Mouse (Mus musculus) lung, postnatal 14 days (tissue): ENCODE measurements around the gene Pold1.

Experiments
- DNase-seq: peaks from one replicate; pipeline ENCODE4 v3.0.0; 2021

Gene Pold1

DNA sequence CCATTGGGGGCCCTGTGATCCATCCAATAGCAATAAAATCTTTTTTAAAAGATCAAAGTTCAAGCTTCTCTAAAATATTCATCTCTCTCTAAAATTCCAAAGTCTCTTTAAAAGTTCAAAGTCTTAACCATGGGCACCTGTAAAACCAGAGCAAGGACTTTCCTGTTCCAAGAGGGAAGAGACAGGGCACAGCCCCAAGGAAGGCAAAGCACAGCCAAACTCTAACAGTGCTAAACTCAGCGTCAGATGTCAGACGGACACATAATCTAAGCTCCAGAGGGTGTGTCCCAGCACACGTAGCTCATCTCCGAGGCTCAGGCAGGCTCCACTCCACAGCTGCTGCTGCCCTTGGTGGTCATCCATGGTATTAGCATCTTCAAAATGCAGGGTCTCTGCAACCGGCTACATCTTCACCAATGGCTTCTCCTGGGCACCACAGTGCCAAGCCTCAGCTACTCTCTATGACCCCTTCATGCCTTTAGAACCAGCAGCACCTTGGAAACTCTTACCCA, 27.7 kb upstream of the Pold1 start:
- no peak for DNase-seq

DNA sequence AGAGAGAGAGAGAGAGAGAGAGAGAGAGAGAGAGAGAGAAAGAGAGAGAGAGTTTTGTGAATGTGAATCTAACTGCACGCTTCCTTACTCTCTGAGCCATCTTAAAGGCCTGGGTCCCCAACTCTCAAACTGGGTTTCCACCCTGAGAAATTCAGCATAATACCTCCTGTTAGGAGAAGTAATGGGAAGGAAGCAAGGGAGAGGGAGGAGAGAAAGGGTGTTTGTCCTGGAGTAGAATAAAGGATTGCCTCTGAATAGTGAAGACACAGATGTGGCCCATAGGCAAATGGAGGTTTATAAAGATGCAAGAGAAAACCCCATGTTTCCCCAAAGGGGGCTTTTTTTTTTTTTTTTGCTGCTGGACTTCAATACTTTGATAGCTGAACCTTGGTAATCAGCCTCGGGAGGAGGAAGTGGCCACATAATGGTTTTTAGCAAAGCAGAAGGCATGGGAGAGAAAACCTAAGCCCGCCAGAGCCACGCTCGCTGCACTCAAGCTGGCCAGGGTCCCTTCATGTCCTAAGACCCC, 24.4 kb upstream of the Pold1 start:
- DNase-seq = no peak

DNA sequence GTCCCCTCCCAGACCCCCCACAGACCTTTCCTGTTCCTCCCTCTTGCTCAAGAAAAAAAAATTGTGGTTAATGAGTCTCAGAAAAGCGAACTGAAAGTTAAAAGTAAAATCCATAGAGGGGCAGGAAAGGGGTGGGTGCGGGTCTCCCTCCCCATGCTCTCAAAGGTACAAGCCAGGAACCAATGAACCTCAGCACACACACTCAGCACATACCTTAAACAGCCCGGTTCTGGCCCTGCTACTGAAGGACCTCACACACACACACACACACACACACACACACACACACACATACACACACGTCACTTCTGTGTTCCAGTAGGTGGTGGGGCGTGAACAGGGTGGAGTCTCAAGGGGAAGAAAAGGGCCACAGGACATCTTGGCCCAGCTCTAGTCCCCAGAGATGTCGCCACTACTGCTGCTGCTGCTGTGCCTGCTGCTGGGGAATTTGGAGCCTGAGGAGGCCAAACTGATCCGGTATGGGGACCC, 23.6 kb upstream of the Pold1 start, which contains the start of gene Napsa:
TSS of gene Napsa (plus strand) at position 168 of the 489 bp plus-strand sequence.
- DNase-seq = peak; percentile 66

DNA sequence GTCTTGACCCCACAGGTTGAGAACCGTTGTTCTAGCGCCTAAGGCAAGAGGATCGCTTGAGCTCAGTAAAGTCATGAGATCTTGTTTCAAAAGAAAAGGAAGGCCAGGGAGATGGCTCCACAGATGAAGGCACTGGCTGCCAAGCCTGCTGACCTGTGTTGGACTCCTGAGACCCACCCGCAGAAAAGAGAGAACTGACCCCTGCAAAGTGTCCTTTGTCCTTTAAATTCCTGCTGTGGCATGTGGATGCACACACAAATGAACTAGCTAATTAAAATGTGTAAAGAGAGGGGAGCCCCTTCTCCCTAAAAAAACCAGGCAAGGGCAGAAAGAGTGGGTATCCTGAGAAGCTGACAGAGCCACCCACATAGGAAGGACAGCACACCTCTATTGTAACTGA, 23.2 kb upstream of the Pold1 start:
- DNase-seq = no peak

DNA sequence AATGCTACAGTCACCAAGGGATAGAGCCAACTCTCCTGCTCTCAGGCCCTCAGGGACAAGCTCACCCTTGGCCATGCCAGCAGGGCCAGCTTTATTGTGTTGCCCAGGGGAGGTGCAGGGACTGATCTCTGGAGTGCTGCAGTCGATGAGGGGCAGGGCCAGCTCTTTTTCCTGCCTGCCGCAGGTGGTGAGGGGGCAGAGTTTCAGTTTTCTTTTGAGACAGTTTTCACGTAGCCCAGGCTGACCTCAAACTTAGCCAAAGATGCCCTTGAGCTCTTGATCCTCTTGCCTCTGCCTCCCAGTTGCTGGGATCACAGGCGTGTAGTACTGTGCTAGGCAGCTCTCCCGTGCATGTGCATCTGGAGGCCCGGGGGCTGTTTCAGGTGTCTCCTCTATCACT, 22.3 kb upstream of the Pold1 start:
- DNase-seq = no peak

DNA sequence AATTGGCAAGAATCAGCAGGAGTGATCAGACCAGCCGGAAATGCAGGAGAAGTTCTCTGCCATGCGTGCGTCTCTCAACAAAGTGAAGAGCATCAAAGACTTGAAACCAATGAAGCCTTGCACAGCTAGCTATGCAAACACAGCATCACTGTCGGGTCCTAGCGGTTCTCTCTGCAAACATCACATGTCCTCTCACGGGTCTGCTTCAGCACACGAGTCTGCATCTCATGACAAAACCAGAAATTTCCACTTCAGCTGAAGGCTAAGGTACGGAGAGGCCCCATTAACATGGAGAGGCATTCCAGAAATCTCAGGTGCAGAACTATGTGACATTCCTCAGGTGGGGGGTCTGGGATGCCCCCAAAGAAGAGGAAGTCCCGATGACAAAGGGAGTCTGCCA, 20.2 kb upstream of the Pold1 start:
- DNase-seq = no peak

DNA sequence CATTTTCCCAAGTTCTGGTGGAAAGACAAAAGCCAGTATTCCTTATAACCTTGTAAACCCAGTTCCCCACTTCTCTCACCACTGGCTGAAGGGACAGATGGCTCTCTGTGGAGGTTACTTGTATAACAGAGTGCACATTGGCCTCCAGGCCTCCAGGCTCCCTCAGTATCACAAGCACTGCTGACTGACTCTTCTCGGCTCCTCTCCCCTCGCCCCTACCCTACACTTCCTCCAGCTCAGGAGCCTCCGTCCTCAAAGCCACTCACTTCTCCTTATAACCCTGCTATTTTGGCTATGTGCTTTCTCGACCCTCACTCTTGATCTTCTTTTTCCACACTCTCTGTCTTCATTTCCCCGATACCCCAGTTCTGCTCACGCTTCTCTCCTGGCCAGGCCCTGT, 16.8 kb upstream of the Pold1 start:
- no peak for DNase-seq

DNA sequence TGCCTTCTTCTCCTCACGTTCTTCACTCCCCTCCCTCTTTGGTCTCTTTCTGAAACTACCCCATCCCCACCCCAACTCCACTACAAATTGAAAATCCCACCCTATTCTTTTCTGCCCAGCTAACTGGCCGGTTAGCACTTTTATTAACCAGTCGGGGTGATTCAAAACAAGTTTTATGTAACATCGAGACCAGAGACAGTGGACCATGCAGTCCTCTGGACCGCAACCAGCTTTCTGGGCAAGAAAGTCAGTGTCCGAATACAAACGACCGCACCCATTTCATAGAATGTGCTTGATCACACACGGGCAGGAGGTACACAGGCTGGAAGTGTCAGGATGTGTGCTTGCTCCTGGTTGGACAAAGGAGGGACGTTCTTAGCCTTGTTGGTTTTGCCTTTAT, 15.8 kb upstream of the Pold1 start:
- no peak for DNase-seq

DNA sequence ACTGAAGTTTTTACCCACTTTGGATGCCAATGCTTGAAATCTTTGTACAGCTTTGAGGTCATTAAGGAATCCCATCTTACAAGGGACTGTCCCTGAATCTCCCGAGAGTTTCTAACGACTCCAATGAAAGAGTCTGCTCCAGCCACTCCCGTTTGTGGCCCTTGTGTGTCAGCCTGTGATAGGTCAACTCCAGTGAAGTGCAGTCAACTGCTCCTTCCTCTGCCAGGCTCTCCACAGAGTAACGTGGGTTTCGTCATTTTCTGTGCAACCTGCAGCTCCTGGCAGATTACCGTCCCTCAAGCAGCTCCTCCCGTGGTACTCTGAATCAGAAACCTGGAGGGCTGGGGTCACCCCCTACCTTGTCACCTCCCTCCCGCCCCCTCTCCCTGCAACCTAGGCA, 14.6 kb upstream of the Pold1 start:
- DNase-seq = no peak

DNA sequence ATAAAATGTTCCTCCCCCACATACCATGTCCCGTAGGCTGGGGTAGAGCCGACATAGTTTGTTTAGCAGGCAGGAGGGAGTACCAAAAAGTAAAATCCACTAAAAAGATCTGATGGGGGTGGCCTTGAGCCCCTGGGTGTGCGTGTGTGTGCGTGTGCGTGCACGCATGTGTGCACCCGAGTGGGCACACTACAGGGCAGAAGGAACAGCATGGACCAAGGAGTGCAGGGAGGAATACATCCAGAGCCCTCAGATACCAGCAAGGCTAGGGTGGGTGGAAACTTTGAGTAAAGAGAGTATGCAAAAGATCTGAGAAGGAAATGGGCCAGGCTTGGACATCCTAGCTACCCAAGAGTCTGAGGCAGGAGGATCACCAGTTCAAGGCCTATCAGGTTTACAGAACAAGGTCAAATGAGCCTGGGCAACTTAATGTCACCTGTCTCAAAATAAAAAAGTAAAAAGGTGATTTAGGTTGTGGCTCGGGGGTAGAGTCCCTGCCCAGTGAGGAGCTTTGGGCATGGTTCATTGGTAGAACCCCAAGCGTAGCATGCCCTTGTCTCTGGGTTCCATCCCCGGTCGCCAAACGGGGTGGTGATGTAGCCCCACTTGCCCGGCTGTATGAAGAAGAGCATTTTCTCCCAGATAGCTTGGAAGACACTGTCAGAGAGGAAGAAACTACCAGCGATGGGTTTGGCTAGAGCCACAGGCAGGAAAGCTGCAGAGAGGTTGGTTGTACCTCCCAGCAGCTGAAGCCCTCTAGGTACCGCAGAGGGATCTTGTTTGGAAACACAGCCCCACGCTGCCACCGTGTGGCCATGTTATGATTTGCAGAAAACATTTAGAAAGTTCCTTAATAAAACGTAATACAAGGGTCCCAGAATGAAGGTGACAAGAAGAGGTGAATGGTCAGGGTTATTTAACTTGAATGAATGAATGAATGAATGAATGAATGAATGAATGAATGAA, 12.1 kb upstream of the Pold1 start:
- DNase-seq = peak; percentile 88

DNA sequence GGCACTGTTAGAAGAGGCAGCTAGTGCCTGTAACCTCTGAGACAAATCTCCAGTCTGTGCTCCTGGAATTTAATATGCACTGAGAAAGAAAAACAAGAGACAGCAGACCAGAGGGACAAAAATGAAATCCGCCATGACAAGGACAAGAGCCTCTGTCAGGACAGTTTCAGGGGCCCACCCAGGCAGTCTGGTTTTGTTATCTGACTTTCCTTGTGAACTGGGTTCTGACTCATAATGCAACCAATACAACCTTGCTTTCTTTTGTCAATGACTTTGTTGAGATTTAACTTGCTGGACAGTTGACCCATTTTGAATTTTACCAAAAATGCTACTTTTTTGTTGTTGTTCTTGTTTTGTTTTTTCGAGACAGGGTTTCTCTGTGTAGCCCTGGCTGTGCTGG, 9.0 kb upstream of the Pold1 start:
- no peak for DNase-seq

DNA sequence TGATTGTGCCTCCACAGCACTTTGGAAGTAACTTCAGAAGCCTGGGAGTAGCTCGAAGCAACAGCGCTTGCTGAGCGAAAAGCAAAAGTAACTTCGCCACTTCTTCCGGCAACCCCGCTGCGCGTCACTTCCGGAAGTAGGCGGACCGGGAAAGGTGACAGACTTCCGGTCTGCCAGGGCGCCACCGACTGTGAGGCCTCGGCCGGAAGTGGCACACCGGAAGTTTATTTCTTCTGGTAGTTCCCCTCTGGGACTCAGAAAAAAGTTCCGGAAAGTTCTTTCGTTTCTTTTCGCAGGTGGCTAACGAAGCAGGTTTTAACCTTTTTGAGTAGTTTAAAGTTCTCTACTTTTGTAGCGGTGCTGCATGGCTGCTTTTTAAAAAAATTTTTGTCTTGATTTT, 5.2 kb upstream of the Pold1 start, which contains the start of gene Nr1h2:
TSS of gene Nr1h2 (minus strand) at position 126 of the 400 bp plus-strand sequence.
- peak; percentile 98 for DNase-seq

DNA sequence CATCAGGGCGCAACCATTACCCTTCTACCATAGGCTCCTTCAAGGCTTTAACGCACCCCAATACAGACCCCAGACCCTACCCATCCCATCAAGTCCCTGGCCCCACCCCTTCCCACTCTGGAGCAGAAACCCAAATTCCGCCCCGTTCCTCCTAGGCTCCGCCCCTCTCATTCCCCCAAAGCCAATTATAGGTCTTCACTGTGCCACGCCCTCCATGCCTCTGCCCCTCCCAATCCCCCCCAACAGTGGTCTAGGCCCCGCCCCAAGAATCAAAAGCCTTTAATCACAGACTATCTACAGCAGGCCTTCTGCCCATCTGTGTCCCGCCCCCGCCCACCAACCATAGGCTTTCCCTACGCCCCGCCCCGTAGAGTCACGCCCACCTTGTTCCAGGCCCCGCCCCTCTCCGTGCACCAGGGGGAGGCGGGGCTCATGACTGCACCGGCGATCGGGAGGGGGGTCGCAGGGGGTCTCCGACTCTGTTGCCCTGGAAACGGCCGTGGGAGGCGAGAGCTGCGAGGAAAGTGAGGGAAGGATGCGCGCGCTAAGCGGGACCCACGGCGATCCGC, 4.6 kb upstream of the Pold1 start:
- DNase-seq = peak; percentile 85

DNA sequence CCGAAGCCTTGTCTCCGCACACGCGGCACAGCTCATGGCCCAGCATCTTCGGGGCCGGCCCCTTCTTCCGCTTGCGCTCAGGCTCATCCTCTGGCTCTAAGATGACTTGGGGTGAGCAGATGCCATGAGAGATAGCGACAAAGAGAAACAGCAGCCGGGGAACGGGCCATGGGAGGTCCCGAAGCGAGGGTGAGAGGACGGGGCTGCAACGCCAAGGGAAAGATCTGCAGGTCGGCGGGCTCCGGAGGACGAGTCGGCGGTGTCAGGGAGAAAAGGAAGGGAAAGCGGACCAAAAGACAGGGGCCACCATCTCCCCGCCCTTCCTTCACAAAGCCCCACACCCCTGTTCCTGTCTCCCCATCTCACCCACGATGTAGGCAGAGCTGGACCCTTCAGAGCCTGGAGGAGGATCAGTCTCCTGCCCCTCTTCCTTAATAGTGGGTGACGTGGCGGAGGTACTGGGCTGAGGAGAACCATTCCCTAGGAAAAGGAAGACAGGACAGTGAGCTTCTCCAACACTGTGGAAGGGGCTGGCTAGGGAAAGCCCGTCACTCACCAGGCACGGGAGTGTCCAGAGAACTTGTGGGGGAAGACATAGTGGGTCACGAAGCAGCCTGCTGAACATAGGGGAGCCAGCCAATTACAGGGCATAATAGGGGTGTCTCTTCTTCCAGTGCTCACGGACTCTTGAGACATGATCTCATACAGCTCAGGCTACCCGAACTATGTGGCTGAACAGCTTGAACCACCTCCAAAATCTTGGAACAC, 3.7 kb upstream of the Pold1 start:
- no peak for DNase-seq

DNA sequence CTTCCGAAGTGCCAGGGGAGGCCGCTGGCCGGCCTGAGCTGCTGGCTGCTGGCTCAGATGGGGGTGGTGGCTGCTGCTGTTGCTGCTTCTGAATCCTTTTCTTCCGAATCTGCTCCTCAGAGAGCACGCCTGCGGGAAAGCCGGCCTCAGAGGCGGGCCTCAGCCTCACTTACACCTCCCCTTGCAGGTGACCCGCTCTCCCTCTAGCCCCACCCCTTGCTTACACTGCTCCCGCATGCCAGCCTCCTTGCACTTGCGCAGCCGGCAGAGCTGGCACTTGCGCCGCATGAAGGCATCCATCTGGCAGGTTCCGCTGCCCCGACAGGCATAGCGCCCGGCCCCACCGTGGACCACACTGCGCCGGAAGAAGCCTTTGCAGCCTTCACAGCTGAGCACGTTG, 3.1 kb upstream of the Pold1 start:
- DNase-seq = no peak

DNA sequence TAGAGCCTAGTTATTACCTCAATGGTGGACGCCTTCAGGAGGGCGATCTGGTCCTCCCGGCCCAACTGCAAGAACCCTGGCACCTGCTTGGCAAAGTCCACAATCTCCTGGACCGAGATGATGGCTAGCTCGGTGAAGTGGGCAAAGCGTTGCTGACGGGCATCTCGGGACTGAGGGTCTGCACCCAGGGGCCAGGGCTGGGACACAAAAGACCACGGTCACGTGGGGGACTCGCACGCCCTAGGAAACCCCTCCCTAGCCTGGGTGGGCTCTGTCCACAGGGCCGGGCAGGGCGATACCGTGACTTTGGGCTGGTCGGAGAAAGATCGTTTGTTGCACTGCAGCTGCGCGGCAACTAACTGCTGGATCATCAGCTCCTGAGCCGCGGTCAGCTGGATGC, 2.7 kb upstream of the Pold1 start:
- no peak for DNase-seq

DNA sequence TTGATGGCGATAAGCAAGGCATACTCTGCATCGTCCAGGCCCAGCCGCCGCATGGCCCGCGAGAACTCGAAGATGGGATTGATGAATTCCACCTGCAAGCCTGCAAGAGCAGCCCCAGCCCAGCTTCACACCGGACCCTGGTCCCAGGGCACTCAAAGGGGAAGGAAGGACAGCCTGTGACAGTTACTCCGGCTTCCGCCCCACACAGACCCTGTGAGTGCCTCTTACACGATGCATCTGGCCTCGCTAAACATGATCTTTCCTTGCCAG, 1.7 kb upstream of the Pold1 start:
- DNase-seq = no peak

DNA sequence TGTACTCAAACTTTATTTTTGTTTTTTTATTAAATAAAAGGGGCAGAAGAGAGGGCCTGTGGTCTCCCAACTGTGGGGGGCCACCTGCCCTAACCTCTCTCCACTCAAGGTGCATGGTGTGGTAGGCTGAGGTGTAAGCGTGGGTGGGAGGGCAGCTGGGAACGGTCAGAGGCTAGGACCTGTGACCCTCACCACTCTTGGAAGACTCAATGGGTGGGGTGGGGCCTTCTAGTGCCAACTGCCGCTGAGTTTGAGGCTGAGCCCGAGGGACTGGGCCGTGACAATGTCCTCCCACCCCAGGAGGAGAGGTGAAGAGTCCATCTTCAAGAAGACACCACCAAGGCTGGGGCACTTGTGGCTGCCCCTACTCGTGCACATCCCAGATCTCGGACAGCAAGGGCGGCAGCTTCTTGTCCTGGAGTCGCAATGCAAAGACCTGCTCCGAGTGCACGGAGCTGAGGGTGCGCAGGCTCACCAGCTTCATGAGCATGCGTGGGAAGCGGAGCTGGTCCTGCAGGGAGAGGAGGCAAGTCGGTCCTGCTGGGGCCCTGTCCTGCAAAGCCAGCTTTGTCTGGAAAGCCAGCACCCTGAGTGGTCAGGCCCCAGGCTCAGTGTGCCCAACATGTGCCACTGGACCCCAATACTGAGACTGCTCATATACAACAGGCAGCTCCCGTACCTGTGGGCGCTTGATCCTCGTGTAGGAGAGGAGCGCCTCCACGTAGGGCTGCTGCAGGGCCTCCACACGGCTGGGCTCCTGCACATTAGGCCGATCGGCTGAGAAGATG, 1.2 kb upstream of the Pold1 start:
- DNase-seq = no peak

DNA sequence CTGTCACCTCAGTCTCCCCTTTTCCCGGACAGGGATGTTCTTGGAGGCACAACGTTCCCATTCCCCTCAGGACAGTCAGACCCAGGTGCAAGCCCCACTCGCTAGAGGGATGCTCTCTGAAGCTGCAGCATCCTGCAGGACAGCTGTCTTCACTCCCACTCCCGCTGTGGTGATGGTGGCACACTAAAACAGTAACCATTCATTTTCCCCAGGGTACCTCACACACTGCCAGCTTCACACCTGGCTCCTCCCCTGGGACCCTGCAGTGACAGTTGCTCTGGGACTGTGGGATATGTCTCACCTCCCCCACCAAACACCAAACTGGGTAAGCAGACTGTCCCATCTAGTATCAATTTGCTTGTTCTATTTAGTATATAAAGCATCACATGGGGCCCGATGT, 924 bp downstream of the Pold1 start:
- no peak for DNase-seq

DNA sequence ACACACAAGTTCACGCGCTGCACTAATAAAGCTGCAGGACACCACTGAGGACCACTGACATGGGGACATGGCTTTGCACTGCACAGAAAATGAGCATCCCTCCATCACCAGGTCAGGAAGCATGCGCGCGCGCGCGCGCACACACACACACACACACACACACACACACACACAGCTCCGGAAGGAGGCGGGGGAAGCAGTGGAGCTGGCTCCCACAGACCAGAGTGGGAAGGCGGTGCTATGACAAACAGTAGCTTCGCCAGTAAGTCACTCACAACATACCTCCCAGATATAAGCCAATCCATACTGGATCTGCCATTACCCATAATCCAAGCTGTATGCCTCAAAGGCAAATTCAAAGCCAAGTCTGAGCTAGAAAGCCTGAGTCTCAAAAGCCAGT, 1.6 kb downstream of the Pold1 start:
- no peak for DNase-seq

DNA sequence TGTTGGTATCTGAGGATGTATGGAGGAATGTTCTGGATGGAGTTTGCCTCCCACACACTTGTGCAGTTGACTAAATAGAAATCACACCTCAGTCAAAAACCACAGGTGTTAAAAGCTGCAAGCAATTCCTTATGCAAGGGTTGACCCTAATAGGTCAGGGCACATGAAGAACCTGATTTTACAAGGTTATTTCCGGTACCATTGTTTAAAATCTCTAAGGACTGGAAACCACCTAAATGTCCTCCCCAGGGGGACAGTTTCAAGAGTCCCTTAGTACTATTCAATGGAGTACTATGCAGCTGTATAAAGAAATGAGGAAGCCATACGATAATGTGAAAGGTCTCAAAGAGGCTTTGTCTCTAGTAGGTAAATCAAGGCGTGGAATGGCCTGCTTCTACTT, 2.4 kb downstream of the Pold1 start:
- no peak for DNase-seq

DNA sequence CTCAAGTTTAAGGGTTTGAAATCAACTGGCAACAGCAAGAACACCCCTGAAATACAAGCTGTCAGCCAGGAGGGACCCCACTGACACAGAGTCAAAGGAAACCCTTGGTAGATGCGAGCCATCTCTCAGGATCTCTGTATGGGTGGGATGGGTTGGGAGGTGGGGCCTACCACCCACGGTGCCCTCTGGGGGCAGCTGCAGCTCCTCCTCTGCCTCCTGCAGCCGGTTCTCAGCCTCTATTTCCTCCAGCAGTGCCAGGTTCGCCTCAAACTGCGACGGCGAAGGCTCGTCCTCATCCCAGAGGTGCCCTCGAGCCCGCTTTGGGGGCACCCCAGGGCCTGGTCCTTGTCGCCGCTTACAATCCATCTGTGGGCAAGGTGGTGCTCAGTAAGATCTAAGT, 5.6 kb downstream of the Pold1 start:
- DNase-seq = no peak
